Mouse (Mus musculus) Patski (cell line): Measurements from ENCODE around the gene Prr22. TPM values are rescaled to one million over a fixed set of nuclear protein-coding genes. Genes with fewer than 3 reads are reported as not detected.

Experiments used
- ATAC-seq: fragments of 100-300 bp; one replicate; pipeline ENCODE4 v1.8.0; 2021
- CTCF ChIA-PET: fragments of 350-600 bp; sonication (Branson Sonifier 250); formaldehyde crosslinking; loops from one replicate; lab custom pipeline; 2022; ENCODE audit warnings: inconsistent platforms; lab: Charles Lee
- POLR2A ChIA-PET: fragments of 350-600 bp; sonication (Branson Sonifier 250); formaldehyde crosslinking; loops from one replicate; lab custom pipeline; 2022; ENCODE audit warnings: antibody characterized with exemption, inconsistent platforms; lab: Charles Lee
- DNase-seq: peaks from one replicate; pipeline ENCODE4 v3.0.0-alpha.2; 2011; ENCODE audit warnings: low read depth, low spot score
- H3K27me3 ChIP-seq: fragments of 371-371 bp; one replicate; pipeline ENCODE4 v1.5.1; 2021
- CTCF ChIP-seq: fragments of 100-300 bp; IDR thresholded peaks from one replicate; pipeline ENCODE4 v1.5.1; 2021
- in situ Hi-C: fragments of 300-500 bp; cut with MboI; formaldehyde crosslinking; loops from 3 replicates; pipeline ENCODE4 v1.11.1; 2018; ENCODE audit warnings: low pct_unique_long_range_greater_than_20kb, mixed read lengths
- polyA plus RNA-seq: library from polyadenylated mRNA; unstranded; gene quantifications from one replicate; pipeline ENCODE4 v1.2.3, GENCODE M21; 2021

Gene Prr22
- polyA plus RNA-seq = 0.89 TPM

DNA sequence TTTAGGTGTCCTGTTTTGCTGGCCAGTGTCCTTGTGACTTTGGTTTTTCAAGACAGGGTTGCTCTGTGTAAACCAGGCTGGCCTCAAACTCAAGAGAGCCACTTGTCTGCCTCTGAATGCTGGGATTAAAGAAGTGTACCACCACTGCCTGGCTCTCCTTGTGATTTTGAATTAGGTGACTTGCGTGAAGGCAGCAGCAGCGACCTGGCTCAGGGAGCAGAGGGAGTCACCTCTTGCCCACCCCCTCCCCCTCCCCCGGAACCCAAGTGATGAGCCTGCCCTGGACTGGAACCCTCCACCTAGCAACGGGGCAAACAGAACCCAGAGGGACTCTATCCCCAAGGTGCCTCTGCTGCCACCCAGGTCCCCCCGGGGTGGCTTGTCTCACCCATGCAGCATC lies at the start of gene Prr22:
Prr22 (plus strand) TSS at position 301 of the 400 bp plus-strand sequence.
- POLR2A ChIA-PET = no interaction called here

DNA sequence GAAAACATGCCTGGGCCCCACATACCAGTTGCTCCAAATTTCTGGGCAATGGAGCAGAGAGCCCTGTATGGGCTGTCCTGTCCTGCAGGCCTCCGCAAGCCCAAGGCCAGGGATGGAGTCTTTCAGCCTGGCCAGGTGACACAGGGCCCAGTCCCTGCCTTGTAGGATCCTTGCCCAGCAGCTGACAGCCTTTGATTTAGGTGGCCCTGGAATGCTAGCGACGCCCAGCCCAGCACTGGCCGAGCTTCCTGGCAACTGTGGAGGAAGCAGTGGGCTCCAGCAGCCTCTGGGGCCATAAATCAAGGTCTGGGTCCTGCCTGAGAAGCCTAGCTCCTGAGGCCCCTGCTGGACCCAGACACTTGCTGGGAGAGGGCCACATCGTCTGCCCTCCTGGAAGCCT lies 47.6 kb upstream of the Prr22 start:
- no peaks in the 10 kb centered on the region for H3K27me3 ChIP-seq
- in situ Hi-C loops = no loop called here
- ATAC-seq (no peak), DNase-seq (no peak)
- TF ChIP-seq CTCF = no peak
- ChIA-PET CTCF (no interaction called here), POLR2A (no interaction called here)

More for the DNA sequence above, at the start of gene Prr22:
- TF ChIP-seq CTCF = no peak
- no peaks in the 10 kb centered on the region for H3K27me3 ChIP-seq
- CTCF ChIA-PET = no interaction called here
- no peak for ATAC-seq
- DNase-seq = no peak
- in situ Hi-C loops = no loop called here

DNA sequence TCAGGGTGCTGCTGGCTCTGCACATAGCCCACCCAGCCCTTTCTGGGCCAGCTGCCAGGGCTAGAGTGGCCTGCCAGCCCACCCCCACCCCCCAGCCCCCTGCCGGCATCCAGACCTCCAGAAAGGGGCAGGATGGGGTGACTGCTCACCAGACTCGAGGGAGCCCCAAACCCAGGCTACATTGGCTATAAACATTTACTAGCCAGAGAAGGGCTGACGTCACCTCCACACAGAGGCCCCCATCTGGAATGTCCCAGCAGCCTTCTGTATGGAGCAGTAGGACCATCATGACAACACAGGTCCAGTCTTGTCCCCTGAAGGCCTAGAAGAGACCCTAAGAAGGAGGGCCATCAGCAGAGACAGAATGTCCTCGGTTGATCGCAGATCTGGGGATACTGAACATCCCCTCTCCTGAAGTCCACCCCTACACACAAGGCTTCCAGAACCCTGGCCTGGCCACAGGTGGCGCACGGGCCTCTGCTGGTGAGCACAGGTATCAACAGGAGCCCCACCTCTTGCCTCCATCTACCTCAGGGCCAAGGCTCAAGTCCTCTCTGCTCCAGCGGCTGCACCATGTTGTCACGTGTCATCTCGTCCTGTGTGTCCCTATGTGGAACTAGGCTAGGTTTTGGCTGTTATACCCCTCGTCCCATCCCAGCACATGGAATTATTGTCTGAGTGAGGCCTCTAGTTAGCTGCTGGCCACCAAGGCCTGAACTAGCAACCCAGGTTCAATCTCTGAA lies 46.5 kb upstream of the Prr22 start:
- no peaks in the 10 kb centered on the region for H3K27me3 ChIP-seq
- DNase-seq (no peak), ATAC-seq (no peak)
- ChIA-PET POLR2A (interaction anchor here (0.6 kb wide), 1 partner anchor 9 kb away, joined by 3 read pairs; no protein-coding TSS in a partner anchor), CTCF (no interaction called here)
- in situ Hi-C loops = no loop called here
- no peak for TF ChIP-seq CTCF

DNA sequence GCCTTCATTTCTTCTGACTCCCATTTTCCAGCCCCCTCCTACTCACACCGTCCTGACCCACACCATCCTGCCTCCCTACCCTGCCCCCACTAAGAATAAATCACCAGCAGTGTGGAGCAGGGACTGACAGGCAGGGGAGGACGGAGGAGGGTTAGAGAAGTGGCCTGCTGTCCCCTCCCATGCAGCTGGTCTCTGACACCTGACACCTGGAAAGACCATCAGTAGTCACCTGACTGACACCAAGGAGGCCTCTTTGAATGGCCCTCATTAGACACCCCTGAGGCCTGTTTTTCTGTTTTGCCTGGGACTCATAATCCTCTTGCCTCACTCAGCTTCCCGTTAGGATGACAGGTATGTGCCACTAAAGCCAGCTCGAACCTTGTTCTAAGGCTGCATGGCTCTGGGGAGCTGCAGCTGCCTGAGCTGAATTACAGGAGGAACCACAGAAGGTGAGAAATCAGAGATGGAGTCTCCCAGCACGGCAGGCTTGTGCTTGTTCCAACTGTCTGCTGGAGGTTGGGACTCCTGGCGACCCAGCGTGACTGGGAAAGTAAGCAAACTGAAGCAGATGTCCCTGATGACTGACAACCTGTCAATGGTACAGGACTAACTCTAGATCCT lies 42.9 kb upstream of the Prr22 start:
- TF ChIP-seq CTCF = no peak
- H3K27me3 ChIP-seq = peaks cover 20% of the 10 kb centered on the region
- ChIA-PET CTCF (no interaction called here), POLR2A (interaction anchor here (1.0 kb wide), 1 partner anchor 36 kb away, joined by 3 read pairs; no protein-coding TSS in a partner anchor)
- ATAC-seq (no peak), DNase-seq (no peak)
- in situ Hi-C loops = no loop called here

DNA sequence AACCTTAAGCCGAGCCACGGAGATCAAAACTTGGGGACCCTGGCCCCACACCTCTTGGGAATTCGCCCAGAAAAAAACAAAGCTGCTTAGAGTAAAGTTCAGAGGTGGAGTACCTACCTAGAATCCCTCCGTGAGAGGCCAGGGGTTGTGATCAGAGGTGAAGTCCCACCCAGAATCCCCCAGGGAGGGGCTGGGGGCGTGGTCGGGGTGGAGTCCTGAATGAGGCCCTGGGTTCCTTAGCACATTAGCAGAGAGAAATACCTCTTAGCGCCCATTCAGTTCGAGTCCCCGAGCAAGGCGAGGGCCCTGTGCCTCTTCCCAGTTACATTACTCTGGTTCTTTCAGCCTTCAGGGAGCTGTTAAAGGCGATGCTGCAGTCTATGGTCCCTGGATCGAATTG lies 42.4 kb upstream of the Prr22 start:
- no peak for TF ChIP-seq CTCF
- ATAC-seq = no peak
- H3K27me3 ChIP-seq = peaks cover 23% of the 10 kb centered on the region
- ChIA-PET CTCF (no interaction called here), POLR2A (interaction anchor here (1.0 kb wide), 1 partner anchor 35 kb away, joined by 3 read pairs; no protein-coding TSS in a partner anchor)
- DNase-seq = no peak
- in situ Hi-C loops = no loop called here

DNA sequence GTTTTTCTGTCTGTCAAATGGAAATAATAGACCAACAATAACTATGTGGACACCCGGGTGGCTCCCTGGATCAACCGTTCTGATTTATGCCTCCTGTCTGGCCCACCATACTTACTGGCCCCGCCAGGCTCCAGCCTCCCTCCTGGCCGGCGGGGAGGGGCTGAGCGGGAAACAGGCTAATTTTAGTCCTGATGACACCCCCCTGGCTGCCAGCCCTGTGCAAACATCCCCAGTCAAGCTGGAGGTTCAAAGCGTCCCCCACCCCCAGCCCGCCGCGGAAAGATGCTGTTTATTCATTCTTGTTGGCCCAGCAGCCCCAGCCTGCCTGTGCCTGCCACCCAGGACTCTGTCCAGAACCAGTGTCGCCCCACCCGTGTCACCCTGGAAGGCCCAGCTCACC lies 41.9 kb upstream of the Prr22 start:
- H3K27me3 ChIP-seq = peaks cover 25% of the 10 kb centered on the region
- DNase-seq = no peak
- in situ Hi-C loops = no loop called here
- no peak for TF ChIP-seq CTCF
- ChIA-PET CTCF (no interaction called here), POLR2A (interaction anchor here (1.0 kb wide), 1 partner anchor 35 kb away, joined by 3 read pairs; no protein-coding TSS in a partner anchor)
- no peak for ATAC-seq

DNA sequence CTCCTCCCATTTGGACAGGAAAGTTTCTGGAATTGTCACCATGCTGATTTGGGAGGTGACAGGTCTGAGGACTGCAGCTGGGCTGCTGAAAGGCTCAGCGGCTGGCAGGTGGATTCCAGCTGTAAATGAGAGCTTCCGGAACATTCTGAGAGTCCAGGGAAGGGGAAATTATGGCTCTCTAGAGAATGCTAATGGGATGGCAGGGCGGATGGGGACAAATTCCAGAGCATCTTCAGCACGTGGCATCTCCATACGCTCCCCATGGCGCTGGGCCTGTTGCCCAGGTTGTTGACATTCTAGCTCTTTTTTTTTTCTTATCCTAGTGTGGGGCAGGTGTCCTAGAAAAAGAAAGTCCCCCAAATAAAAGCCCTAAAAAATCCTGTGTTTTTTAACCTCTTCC lies 40.9 kb upstream of the Prr22 start:
- POLR2A ChIA-PET = interaction anchor here (0.6 to 0.7 kb wide), 2 partner anchors 22 to 60 kb away, joined by 3 to 4 read pairs; no protein-coding TSS in a partner anchor
- in situ Hi-C loops = no loop called here
- no peak for DNase-seq
- no peak for ATAC-seq
- H3K27me3 ChIP-seq = peaks cover 36% of the 10 kb centered on the region
- no peak for TF ChIP-seq CTCF
- CTCF ChIA-PET = no interaction called here

DNA sequence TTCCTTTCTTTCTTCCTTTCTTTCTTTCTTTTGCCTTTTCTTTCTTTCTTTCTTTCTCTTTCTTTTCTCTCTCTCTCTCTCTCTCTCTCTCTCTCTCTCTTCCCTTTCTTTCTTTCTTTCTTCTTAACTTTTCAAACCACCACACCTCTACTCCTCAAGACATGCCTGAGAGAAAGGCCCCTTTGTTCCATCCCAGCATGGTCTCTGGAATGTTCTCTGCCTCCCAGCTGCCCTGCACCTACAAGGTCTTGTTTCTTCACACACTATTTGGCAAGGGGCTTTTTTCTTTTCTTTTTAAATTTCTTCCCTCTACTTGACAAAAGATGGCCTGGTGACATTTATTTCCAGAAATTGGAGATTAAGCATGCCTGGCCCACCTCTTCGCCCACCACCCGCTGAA lies 40.4 kb upstream of the Prr22 start:
- DNase-seq (no peak), ATAC-seq (no peak)
- ChIA-PET POLR2A (interaction anchor here (0.6 kb wide), 1 partner anchor 60 kb away, joined by 4 read pairs; no protein-coding TSS in a partner anchor), CTCF (no interaction called here)
- peaks cover 40% of the 10 kb centered on the region for H3K27me3 ChIP-seq
- in situ Hi-C loops = no loop called here
- no peak for TF ChIP-seq CTCF

DNA sequence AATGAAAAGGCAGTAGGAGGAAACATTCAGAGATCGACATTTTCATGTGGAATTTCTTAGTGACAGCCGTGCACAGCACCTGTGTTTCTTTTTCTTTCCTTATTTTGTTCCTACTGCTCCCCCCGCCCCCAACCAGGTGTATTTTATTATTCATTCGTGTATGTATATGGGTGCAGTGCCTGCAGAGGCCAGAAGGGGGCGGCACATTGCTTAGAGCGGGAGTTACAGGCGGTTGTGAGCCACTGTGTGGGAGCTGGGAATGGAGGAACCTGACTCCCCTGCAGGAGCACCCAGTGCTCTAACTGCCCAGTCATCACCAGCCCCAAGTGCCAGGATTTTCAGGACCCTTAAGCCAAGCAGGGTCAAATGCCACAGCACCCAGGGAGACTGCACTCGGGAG lies 33.5 kb upstream of the Prr22 start:
- DNase-seq = no peak
- CTCF ChIA-PET = interaction anchor here (0.7 to 2.1 kb wide), 3 partner anchors 12 to 17 kb away, joined by 3 to 5 read pairs (median 3); no protein-coding TSS in a partner anchor
- in situ Hi-C loops = no loop called here
- TF ChIP-seq CTCF = no peak
- no peak for ATAC-seq
- peaks cover 42% of the 10 kb centered on the region for H3K27me3 ChIP-seq
- POLR2A ChIA-PET = no interaction called here

DNA sequence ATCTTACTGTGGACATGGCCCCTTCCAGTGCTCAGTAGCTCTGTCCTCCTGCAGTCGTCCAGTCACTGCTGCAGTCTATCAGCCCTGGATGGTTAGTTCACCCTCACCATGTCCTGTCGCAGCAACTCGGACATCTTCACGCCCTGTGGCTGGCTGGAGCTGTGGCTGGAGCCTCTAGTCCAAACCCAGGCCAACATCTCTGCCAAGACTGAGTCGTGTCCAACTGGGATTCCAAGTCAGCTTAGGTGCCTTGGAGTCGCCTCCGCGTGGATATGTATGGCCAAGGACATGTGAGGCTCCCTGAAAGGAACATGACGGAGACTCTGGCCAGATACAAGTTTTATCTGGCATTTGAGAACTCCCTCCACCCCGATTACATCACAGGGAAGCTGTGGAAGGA lies 31.8 kb upstream of the Prr22 start:
- ChIA-PET POLR2A (no interaction called here), CTCF (interaction anchor here (0.9 to 1.2 kb wide), 2 partner anchors 23 to 34 kb away, joined by 3 read pairs; no protein-coding TSS in a partner anchor)
- in situ Hi-C loops = no loop called here

DNA sequence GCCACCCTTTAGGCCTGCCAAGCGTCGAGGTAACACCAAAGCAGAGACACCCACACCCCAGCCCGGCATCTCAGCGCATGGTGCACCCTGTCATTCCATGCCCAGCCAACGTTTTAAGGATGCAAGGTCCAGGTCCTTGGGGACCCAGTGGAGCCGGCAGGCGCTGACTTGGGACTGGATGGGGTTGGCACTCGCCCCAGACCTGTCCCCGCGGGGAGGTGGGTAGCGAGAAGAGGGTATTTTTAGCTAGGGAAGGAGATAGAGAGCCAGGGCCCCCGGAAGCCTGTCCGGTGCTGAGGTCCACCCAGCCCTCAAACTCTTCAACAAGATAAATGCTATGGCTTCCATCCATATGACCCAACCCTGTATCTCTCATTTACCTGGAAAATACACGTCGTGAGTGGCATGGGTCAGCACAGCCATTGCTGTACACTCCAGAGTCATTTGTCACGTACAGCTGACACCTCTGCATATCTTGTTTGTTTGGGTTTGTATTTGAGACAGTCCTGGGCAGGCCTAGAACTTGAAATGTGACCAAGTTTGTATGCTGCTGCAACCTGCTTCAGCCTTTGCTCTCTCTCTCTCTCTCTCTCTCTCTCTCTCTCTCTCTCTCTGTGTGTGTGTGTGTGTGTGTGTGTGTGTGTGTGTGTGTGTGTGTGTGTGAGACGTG lies 29.8 kb upstream of the Prr22 start:
- H3K27me3 ChIP-seq = peaks cover 16% of the 10 kb centered on the region
- ChIA-PET CTCF (no interaction called here), POLR2A (no interaction called here)
- ATAC-seq = no peak
- in situ Hi-C loops = no loop called here
- no peak for DNase-seq
- no peak for TF ChIP-seq CTCF

More for the DNA sequence above, 31.8 kb upstream of the Prr22 start:
- peaks cover 33% of the 10 kb centered on the region for H3K27me3 ChIP-seq
- no peak for TF ChIP-seq CTCF
- no peak for DNase-seq
- no peak for ATAC-seq
